Mouse (Mus musculus): ENCODE data around the gene Grpel1. TPM values are rescaled to one million over a fixed set of nuclear protein-coding genes. Genes with fewer than 3 reads are reported as not detected.
A peak's percentile ranks its signal among the peaks of the same experiment; 100 is the strongest.

The Grpel1 gene
- polyA plus RNA-seq, 1 experiment from 2014 or later, result 45.6 TPM

DNA sequence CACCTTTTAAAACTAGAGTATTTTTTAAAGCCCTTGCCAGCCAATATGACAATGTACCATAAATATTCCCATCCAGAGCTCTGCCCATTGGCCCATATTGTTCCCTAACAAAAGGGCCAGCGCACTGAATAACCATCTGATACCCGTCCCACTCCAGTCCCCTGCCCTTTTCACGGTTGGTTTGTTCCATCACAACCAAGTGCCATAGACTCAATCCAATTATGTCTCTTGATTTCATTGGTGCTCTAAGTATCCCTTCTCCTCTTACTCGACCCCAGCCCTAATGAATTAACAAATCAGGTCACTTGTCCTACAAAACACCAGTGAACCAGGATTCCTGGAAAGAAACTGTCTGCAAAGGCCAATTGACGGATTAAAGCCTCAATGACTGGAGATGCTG, 1.4 kb upstream of the Grpel1 start:
- Histone ChIP-seq H3K9me3 (no peaks in the 10 kb centered on the region), H3K27me3 (no peaks in the 10 kb centered on the region), H3K36me3 (no peaks in the 10 kb centered on the region), H3K4me1 (replicated peaks) (peaks cover 24% of the 10 kb centered on the region), H3K9ac (no peak overlapping the region), H3K4me3 (no peak overlapping the region), H3K27ac (no peak overlapping the region), H3K4me2 (no peak overlapping the region)
- ATAC-seq (ENCODE audit: low FRiP score), result no peak
- 21% methylated on average over 5 of the region's 5 CpGs for WGBS

DNA sequence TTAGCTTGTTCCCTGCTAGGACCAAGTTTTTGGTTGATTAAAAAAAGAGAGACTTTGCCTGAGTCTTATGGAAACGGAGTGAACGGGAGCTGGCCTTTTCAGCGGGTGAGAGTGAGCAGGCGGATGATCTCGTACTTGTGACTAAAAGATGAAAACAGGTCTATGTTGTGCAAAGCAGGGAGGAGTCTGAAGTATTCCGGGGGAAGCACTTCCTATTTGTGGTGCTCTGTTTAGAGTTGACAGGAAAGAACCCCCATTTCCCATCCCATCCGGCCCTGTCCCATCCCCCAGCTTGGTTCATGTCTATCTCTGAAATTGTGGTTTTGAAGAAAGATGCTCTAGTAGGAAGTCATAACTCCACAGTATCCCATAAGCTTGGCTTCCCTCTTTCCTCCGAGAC, 1.1 kb downstream of the Grpel1 start:
- Histone ChIP-seq H3K36me3 (peaks cover 20% of the 10 kb centered on the region), H3K27ac (no peak overlapping the region; the same call in 1 of the 2 replicates), H3K27me3 (no peaks in the 10 kb centered on the region), H3K4me1 (replicated peaks) (peaks cover 24% of the 10 kb centered on the region), H3K4me3 (peak overlapping the region; percentile 93), H3K4me2 (peak overlapping the region; percentile 99), H3K9me3 (no peaks in the 10 kb centered on the region), H3K9ac (peak overlapping the region; percentile 91)
- 31% methylated on average over 8 of the region's 8 CpGs for WGBS
- no peak for ATAC-seq (ENCODE audit: low FRiP score)

- Histone ChIP-seq H3K4me2 (no peak overlapping the region), H3K27me3 (no peaks in the 10 kb centered on the region), H3K9me3 (no peaks in the 10 kb centered on the region), H3K4me1 (replicated peaks) (peaks cover 7% of the 10 kb centered on the region), H3K9ac (no peak overlapping the region), H3K36me3 (peaks cover 63% of the 10 kb centered on the region), H3K4me3 (no peak overlapping the region), H3K27ac (no peak overlapping the region)
- WGBS, result 96% methylated on average over 8 of the region's 8 CpGs
- no peak for ATAC-seq (ENCODE audit: low FRiP score)
Observed at GRCm38 (mm10) chr5:36471206-36471605, 6.4 kb downstream of the Grpel1 start.

- WGBS, result 91% methylated on average over 4 of the region's 4 CpGs
- peaks cover 68% of the 10 kb centered on the region for H3K36me3 ChIP-seq
- H3K4me1 ChIP-seq (replicated peaks), result 0 out of 2 replicates have a peak, but pooled peaks cover 3% of the 10 kb centered on the region
- no peak overlapping the region for H3K27ac ChIP-seq
- no peak for ATAC-seq (ENCODE audit: low FRiP score)
- H3K4me3 ChIP-seq, result no peak overlapping the region
- H3K27me3 ChIP-seq, result no peaks in the 10 kb centered on the region
- H3K4me2 ChIP-seq, result no peak overlapping the region
- H3K9ac ChIP-seq, result no peak overlapping the region
- no peaks in the 10 kb centered on the region for H3K9me3 ChIP-seq
Observed at GRCm38 (mm10) chr5:36472876-36473655, 8.3 kb downstream of the Grpel1 start.

DNA sequence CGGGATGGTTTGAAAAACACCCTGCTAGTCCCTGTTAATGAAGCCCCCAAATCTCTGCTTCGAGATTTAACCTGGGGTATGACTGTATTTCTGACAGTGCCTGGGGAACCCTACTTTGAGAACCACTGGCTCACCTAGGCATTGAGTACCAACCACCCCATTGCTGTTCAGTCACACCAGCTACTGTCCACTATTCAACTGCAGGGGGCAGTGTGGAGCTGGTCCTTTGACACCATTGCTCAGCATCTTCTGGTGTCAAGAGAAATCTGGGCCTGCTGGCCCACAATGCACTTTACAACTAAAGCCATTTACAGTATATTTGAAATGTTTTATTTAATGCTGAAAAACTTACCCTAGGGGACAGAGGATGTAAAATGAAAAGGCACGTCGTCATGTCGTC, 9.5 kb downstream of the Grpel1 start:
- Histone ChIP-seq H3K36me3 (peaks cover 65% of the 10 kb centered on the region), H3K4me1 (replicated peaks) (peaks cover 6% of the 10 kb centered on the region), H3K27ac (no peak overlapping the region), H3K27me3 (no peaks in the 10 kb centered on the region), H3K9ac (no peak overlapping the region), H3K9me3 (no peaks in the 10 kb centered on the region), H3K4me3 (no peak overlapping the region), H3K4me2 (no peak overlapping the region)
- no peak for ATAC-seq (ENCODE audit: low FRiP score)
- 91% methylated on average over 5 of the region's 5 CpGs for WGBS

DNA sequence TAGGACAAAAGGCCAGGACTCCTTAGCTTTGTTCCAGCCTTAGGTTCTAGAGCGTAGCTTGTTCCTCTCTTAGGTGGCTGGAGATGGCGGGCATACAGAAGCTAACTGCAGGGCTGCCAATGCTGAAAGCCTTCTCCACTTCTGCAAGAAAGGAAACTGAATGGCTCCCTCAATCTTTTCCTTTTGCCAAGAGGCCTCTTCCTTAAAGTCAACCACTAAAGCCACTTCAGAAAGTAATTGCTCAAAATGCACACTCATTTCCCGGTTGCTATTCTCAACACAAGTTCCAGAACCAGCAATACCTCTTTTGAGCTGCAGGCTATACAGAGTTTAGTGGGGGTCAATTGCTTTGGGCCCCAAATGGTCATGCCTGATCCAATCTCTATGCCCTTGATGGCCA, 12.7 kb downstream of the Grpel1 start:
- ATAC-seq (ENCODE audit: low FRiP score), result no peak
- no peaks in the 10 kb centered on the region for H3K27me3 ChIP-seq
- 92% methylated on average over 3 of the region's 3 CpGs for WGBS

DNA sequence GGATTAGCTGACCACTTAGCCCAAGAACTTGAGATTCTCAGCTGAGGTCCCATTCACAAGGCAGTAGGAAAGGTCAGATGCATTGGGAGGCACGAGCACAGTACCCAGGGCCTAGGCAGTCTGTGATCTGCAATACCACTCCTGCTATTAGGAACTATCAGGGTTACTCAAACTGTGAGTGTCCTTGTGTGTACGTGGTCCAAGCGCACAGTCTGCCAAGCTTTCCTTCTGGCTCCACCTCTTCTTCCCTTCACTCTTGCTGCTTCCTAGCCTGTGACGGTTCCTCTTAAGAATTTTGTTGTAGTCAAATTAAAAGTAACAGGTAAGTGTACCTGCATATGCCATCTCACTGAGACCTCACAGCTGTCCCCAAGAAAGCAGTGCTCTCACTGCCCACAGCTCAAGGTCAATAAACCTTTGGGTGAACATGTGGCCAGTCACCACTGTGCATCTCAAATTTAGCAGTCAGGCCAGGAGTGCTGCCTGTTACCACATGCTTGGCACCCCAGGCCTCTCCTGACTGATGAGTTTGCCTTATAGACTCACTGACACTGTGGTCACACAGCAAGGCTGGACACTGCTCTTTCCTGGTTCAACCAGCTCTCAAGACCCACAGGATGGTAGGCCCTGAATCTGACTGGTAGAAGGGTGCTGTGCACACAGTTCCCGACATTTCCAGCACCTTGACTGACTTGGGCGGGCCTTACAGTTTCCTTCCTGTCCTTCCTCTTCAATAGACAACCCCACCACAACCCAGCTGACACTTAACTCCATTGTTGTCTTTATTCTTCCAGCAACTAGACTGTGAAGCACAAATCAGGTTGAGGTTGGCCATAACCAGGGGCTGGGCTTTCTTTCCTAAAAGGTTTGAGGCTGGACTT, 14.0 kb downstream of the Grpel1 start:
- H3K4me2 ChIP-seq, result no peak overlapping the region
- peaks cover 33% of the 10 kb centered on the region for H3K36me3 ChIP-seq
- WGBS, result 91% methylated on average over 6 of the region's 6 CpGs
- ATAC-seq (ENCODE audit: low FRiP score), result no peak
- no peaks in the 10 kb centered on the region for H3K9me3 ChIP-seq
- H3K4me3 ChIP-seq, result no peak overlapping the region
- no peak overlapping the region for H3K27ac ChIP-seq
- no peaks in the 10 kb centered on the region for H3K27me3 ChIP-seq
- peaks cover 47% of the 10 kb centered on the region for H3K4me1 ChIP-seq (replicated peaks)
- H3K9ac ChIP-seq, result 0 out of 2 replicates have a peak overlapping the region, but pooled peaks have one; percentile 8

More for the DNA sequence above, 12.7 kb downstream of the Grpel1 start:
- Histone ChIP-seq H3K27ac (no peak overlapping the region), H3K36me3 (peaks cover 43% of the 10 kb centered on the region), H3K4me3 (no peak overlapping the region), H3K9me3 (no peaks in the 10 kb centered on the region), H3K4me1 (replicated peaks) (peaks cover 38% of the 10 kb centered on the region), H3K9ac (no peak overlapping the region), H3K4me2 (no peak overlapping the region)

DNA sequence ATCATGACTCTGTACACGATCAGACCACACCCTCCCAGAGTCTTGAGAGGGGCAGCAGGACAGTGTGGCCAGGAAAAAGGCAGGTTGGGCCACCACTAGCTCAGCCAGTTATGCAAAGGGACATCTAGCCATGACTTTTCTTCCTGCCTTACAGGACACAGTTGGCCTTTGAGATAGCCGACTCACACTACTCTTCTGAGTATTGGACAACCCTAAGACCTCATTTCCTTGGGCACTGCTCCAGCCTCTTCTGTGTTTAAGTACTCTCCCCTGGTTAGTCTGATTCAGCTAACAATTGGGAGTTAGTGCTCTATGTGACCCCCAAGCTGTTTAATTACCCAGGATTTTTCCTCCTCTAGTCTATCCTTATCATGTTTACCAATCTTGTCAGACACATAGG, 14.9 kb downstream of the Grpel1 start:
- Histone ChIP-seq H3K9me3 (no peaks in the 10 kb centered on the region), H3K27me3 (no peaks in the 10 kb centered on the region), H3K4me1 (replicated peaks) (peaks cover 48% of the 10 kb centered on the region), H3K36me3 (peaks cover 28% of the 10 kb centered on the region), H3K4me2 (no peak overlapping the region), H3K4me3 (no peak overlapping the region), H3K9ac (0 out of 2 replicates have a peak overlapping the region, but pooled peaks have one; percentile 8), H3K27ac (no peak overlapping the region)
- no peak for ATAC-seq (ENCODE audit: low FRiP score)
- 70% methylated on average over 2 of the region's 2 CpGs for WGBS

DNA sequence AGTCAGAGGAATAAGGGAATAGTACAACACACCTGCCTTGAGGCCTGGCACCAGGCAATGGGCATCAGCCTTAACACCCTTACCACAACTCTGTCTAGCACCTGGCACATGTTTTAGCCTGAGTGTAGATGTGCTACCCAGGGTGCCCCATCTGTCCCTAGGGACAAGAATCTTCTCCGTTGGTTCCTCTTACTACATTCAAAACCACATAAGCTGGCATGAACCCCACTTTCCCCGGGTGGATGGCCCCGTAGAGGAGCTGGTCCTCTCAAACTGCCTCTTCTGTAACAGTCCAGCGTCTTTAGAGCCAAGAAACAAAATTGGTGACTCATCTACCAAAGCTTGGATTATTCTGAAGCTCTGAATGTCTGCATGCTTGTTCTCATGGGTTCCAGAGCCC, 15.6 kb downstream of the Grpel1 start:
- no peak overlapping the region for H3K27ac ChIP-seq
- H3K27me3 ChIP-seq, result 0 out of 2 replicates have a peak, but pooled peaks cover 2% of the 10 kb centered on the region
- ATAC-seq (ENCODE audit: low FRiP score), result no peak
- peaks cover 54% of the 10 kb centered on the region for H3K4me1 ChIP-seq (replicated peaks)
- no peak overlapping the region for H3K4me3 ChIP-seq
- 92% methylated on average over 4 of the region's 4 CpGs for WGBS
- no peak overlapping the region for H3K4me2 ChIP-seq
- no peak overlapping the region for H3K9ac ChIP-seq
- no peaks in the 10 kb centered on the region for H3K9me3 ChIP-seq
- H3K36me3 ChIP-seq, result peaks cover 24% of the 10 kb centered on the region

DNA sequence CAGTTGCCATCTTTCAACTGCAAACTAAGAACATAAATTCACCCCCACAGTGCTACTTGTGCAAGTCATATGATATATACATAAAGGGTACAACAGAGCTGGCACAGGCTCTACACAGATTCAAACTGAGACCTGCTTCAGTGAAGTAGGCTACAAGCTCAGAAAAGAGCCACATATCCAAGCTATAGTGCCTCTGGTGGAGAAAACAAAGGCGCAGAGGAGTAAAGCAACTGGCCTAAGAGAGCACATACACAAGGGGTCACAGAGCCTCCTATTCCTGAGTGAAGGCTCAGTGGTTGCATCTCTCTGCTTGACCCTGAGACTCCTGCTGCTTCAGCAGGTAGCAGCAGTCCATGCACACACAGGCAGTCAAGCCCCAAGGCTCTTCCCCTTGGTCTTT, 16.3 kb downstream of the Grpel1 start:
- peaks cover 57% of the 10 kb centered on the region for H3K4me1 ChIP-seq (replicated peaks)
- no peaks in the 10 kb centered on the region for H3K9me3 ChIP-seq
- H3K27me3 ChIP-seq, result peaks cover 5% of the 10 kb centered on the region; the same call in 1 of the 2 replicates
- 0 out of 2 replicates have a peak overlapping the region, but pooled peaks have one; percentile 4 for H3K4me3 ChIP-seq
- H3K27ac ChIP-seq, result no peak overlapping the region
- peaks cover 17% of the 10 kb centered on the region for H3K36me3 ChIP-seq
- no peak overlapping the region for H3K4me2 ChIP-seq
- ATAC-seq (ENCODE audit: low FRiP score), result no peak
- WGBS, result 75% methylated on average over 1 of the region's 1 CpGs
- peak overlapping the region; percentile 96; the same call in 1 of the 2 replicates for H3K9ac ChIP-seq

DNA sequence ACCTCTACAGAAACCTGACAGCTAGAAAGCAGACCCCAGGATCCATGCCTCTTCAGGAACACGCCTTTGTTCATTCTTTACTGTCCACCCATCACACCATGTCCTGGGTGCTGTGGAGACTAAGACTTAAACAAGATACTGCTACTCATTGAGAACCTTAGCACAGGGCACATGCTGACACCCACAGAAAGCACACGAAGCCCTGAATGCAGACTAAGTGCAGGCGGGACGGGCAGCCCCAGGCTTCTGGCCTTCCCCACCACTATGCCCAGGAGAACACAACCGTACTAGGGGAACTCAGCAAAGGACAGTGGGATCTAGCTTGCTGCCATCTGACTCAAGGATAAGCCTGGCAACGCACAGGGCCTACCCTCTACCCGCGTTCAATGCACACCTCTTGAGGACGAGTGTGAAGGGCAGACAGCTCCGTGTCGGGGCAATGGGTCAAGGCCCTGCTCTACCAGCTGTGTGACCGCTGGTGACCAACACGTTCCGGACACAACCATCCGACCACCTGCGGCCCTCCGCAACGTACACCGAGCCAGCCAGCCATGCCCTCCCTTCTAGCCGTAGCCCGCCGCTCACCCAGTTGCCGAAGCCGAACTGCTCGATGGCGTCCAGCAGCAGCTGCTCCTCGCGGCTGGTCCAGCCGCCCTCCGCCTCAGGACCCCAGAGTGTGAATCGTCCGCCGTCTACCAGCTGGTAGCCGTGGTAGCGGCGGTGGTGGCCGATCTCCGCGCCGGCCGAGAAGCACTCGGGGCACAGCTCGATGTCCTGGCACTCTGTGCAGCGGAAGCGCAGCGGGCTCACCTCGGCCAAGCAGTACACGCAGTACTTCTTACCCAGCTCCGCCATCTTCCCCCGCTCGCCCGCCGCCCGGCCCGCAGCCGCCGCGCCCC, 18.7 kb downstream of the Grpel1 start:
- peaks cover 54% of the 10 kb centered on the region for H3K4me1 ChIP-seq (replicated peaks)
- peak; percentile 30 for ATAC-seq (ENCODE audit: low FRiP score)
- WGBS, result 1% methylated on average over 58 of the region's 58 CpGs

More for the DNA sequence above, 18.7 kb downstream of the Grpel1 start:
- H3K9me3 ChIP-seq, result no peaks in the 10 kb centered on the region
- peak overlapping the region; percentile 85 for H3K4me3 ChIP-seq
- H3K9ac ChIP-seq, result peak overlapping the region; percentile 96
- peak overlapping the region; percentile 91 for H3K27ac ChIP-seq
- peaks cover 5% of the 10 kb centered on the region; the same call in 1 of the 2 replicates for H3K27me3 ChIP-seq
- peak overlapping the region; percentile 93 for H3K4me2 ChIP-seq
- peaks cover 10% of the 10 kb centered on the region; the same call in 1 of the 2 replicates for H3K36me3 ChIP-seq

Measured in hindbrain, embryonic 13.5 days (tissue).